Mouse (Mus musculus) neural tube, embryonic 10.5 days (tissue): ENCODE measurements around the gene Scd2.
"Not testable (repeated sequence)": the region's sequence is repeated elsewhere in the genome, so short reads cannot be mapped to it uniquely, and the experiment has no call there.

Experiments
- DNase-seq: peaks from one replicate; pipeline ENCODE4 v3.0.0-alpha.2; 2017; ENCODE audit warnings: low spot score; ENCODE audit errors: extremely low spot score

The Scd2 gene

DNA sequence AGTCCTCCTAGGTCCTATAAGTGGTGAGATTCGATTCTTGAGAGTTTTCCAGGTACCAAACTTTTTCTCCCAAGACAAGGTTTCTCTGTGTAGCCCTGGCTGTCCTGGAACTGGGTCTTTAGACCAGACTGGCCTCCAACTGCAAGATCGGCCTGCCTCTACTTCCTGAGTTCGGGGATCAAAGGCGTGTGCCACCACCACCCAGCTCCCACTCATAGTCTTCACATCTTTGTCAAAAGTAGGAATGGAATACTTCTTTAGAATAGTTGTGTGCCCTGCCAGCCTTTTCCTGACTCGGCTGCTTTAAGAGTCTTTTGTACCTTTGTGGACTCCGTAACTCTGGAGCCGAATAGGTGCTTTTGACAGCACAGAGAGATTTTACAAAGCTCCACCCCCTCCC is 2.7 kb downstream of the Scd2 start:
- DNase-seq = no peak

GRCm38 (mm10) chr19:44297068-44297760 is 3.7 kb downstream of the Scd2 start:
- no peak for DNase-seq

DNA sequence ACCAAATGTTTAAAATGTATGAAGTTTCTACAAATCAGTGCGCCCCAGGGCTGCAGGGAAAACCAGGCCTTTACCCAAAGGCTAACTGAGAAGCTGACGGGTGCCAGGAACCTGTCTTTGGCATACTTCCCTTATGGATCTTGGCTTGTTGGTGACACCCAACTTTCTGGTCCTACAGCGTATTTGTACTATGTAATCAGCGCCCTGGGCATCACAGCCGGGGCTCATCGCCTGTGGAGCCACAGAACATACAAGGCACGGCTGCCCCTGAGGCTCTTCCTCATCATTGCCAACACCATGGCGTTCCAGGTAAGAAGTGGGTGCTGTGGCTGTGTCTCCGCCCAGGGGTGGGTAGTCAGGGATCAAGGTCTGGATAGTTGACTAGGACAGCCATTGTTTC is 4.4 kb downstream of the Scd2 start:
- DNase-seq = no peak

- DNase-seq = no peak
Measured at GRCm38 (mm10) chr19:44299078-44299477, 5.6 kb downstream of the Scd2 start.

- DNase-seq = no peak
Measured at GRCm38 (mm10) chr19:44299902-44300301, 6.4 kb downstream of the Scd2 start.

DNA sequence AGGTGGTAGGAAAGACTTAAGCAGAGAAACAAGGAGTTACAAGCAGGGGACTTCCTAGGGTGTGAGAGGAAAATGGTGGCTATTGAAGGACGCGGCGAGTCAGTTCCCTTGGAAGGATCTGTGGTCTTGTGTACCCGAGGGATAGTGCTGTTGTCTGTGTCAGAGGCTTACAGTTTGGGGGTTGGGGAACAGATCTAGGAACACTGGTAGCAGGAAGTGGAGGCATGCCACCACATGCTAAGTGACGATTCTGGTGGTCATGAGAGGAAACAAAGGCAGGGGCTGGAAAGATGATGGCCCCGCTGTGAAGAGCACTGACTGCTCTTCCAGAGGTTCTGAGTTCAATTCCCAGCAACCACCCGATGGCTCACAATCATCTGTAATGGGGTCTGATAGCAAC is 7.0 kb downstream of the Scd2 start:
- DNase-seq = no peak

DNA sequence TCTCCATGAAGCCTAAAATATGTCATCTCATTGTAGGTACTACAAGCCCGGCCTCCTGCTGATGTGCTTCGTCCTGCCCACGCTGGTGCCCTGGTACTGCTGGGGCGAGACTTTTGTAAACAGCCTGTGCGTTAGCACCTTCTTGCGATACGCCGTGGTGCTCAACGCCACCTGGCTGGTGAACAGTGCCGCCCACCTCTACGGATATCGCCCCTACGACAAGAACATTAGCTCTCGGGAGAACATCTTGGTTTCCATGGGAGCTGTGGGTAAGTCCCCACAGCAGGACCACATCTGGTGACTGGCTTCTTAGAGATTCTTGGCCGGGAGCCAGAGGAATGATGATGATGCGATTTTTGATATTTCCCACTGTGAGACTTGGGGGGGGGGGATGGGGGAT is 7.7 kb downstream of the Scd2 start:
- DNase-seq = no peak

GRCm38 (mm10) chr19:44301671-44302305 is 8.3 kb downstream of the Scd2 start:
- DNase-seq = no peak

DNA sequence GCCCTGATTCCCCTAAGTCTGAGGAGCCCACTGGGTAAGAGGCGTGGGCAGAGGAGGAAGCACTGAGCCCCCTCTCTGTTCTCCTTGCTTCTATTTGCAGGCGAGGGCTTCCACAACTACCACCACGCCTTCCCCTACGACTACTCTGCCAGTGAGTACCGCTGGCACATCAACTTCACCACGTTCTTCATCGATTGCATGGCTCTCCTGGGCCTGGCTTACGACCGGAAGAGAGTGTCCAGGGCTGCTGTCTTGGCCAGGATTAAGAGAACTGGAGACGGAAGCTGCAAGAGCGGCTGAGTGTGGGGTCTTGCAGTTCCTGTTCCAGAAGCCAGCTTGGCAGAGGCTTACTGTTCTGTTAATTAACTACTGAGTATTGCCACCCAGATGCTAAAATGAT is 9.4 kb downstream of the Scd2 start:
- no peak for DNase-seq

GRCm38 (mm10) chr19:44303502-44303901 is 10.0 kb downstream of the Scd2 start:
- peak; percentile 7 for DNase-seq

GRCm38 (mm10) chr19:44304419-44304818 is 10.9 kb downstream of the Scd2 start:
- no peak for DNase-seq

DNA sequence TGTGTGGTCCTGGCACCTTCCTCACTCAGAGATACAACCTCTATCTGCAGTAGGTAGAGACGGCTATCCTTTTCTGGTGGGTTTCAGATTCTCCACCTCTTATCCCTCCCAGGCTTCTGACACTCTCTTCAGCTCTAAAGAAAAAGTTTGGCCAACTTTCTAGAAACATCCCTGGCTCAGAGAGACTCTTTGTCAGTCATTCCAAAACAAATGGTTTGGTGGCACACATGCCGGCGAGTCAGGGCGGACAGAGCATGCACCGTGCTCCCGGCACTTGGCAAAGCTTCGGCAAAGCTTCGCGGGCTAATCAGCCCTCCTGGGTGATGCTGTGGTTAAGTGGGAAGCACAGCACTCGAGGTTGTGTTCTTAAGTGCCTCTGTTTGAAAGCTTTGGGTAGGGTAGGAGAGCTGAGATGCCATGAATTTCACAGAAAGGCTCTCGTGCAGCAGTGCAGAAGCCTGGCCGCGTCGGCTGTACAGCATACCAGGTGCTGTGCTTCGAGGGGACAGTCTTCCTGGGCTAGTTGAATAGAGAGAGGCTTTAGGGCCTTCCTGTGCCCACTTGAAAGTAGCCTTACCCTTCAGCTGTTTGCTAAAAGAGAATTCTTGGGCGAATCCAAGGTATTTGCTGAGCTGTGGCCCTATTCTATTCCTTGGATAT is 11.5 kb downstream of the Scd2 start:
- peak; percentile 13 for DNase-seq

GRCm38 (mm10) chr19:44305701-44306100 is 12.2 kb downstream of the Scd2 start:
- DNase-seq = peak; percentile 9

DNA sequence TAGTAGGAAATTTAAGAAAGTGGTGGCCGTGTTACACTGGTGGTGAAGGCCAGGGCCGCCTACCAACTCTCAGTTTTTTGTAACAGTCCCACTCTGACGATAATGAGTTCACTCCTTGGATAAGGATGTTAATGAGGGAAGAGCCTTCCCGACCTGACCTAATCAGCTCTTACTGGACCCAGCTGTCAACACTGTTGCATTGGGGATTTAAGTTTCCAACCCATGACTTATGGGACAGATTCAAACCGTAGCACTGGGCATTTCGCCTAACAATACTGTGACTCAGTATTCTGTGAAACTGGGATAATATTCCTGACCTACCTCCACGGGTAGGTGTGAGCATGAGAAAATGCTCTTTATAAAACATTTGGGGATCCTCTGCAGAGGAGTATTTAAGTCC is 12.7 kb downstream of the Scd2 start:
- DNase-seq = peak; percentile 10

GRCm38 (mm10) chr19:44307101-44307914 is 13.8 kb downstream of the Scd2 start:
- peak; percentile 24 for DNase-seq

GRCm38 (mm10) chr19:44307915-44308470 is 14.5 kb downstream of the Scd2 start:
- no peak for DNase-seq

- no peak for DNase-seq
Measured at GRCm38 (mm10) chr19:44308611-44309246, 15.3 kb downstream of the Scd2 start.

DNA sequence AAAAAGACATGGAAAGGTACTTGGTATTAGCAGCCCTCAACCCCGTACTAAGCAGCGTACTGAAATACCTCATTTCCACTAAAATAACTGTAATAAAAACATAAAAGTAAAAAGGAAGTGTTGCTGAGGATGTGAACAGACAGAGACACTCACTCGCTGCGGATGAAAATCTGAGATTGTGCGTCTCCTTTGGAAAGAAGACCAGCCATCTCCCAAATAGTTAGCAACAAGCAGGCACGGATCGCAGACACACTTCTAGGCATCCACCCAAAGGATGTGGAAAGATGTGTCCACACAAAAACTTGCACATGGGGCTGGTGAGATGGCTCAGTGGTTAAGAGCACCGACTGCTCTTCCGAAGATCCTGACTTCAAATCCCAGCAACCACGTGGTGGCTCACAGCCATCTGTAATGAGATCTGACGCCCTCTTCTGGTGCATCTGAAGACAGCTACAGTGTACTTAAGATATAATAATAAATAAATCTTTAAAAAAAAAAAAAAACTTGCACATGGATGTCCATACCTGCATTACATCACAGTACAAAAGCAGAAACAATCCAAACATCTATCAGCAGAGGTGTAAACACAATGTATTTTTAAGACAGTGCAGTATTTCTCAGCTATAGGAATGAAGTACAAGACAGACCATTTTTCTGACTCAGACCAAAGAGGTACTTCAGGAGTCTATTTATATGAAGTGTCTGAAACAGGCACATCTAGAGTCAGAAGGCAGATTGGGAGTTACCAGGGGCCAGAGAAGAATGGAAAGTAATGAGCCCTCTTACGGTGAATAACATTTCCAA is 16.1 kb downstream of the Scd2 start:
- no peak for DNase-seq

- not testable (repeated sequence) for DNase-seq
Measured at GRCm38 (mm10) chr19:44310155-44310575, 16.7 kb downstream of the Scd2 start.

DNA sequence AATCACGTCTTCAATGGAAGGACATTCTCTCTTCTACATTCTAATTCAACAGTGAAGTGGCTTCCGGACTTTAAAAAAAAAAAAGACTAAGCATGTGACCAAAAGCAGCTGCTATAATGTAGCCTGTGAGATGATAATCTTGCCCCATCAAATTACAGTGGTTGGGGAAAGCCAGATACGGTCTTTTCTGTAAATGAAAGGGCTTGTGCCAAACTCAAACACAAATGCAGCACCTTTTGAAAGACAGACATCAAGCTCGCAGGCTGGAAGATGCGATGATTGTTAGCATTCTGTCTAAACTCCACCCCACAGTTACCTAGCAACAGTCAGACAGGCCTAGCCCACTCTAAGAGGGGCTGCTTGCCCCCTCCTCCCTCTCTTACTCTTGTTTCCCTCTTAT is 17.3 kb downstream of the Scd2 start:
- DNase-seq = no peak
